Mouse (Mus musculus) neural tube, embryonic 14.5 days (tissue): ENCODE results near the gene Gm9887. TPM values are rescaled to one million over a fixed set of nuclear protein-coding genes. Genes with fewer than 3 reads are reported as not detected.
"Not testable (repeated sequence)": the region's sequence is repeated elsewhere in the genome, so short reads cannot be mapped to it uniquely, and the experiment has no call there.

ENCODE experiments used
- ATAC-seq: fragments of 200-750 bp; cut with Nextera tagmentation; 2 replicates; pipeline ENCODE4 v1.8.0; 2017; ENCODE audit warnings: low read depth, mild to moderate bottlenecking, moderate TSS enrichment, moderate library complexity
- H3K27ac ChIP-seq: fragments of 300-500 bp; sonication (generic); 2 replicates; pipeline ENCODE4 v1.5.1; 2014; ENCODE audit warnings: low read depth, mild to moderate bottlenecking, control low read depth, low read length, moderate library complexity, mixed read lengths
- H3K27me3 ChIP-seq: fragments of 300-500 bp; sonication (generic); 2 replicates; pipeline ENCODE4 v1.6.1; 2014; ENCODE audit warnings: low read length; ENCODE audit not compliant: control insufficient read depth, insufficient read depth
- H3K36me3 ChIP-seq: fragments of 300-500 bp; sonication (generic); 2 replicates; pipeline ENCODE4 v1.6.1; 2014; ENCODE audit warnings: low read length, mixed read lengths; ENCODE audit not compliant: control insufficient read depth, insufficient read depth
- H3K4me1 ChIP-seq: fragments of 300-500 bp; sonication (generic); 2 replicates; pipeline ENCODE4 v1.6.1; 2014; ENCODE audit warnings: low read length; ENCODE audit not compliant: control insufficient read depth, insufficient read depth
- H3K4me2 ChIP-seq: fragments of 300-500 bp; sonication (generic); 2 replicates; pipeline ENCODE4 v1.6.1; 2014; ENCODE audit warnings: mild to moderate bottlenecking, low read depth, low read length, control low read depth
- H3K4me3 ChIP-seq: fragments of 300-500 bp; sonication (generic); 2 replicates; pipeline ENCODE4 v1.5.1; 2014; ENCODE audit warnings: low read depth, low read length, control low read depth, mixed read lengths
- H3K9ac ChIP-seq: fragments of 300-500 bp; sonication (generic); replicated peaks from 2 replicates; pipeline ENCODE4 v1.6.1; 2014; ENCODE audit warnings: low read depth, mild to moderate bottlenecking, control low read depth, low read length, mixed read lengths
- H3K9me3 ChIP-seq: fragments of 300-500 bp; sonication (generic); 2 replicates; pipeline ENCODE4 v1.6.1; 2016; ENCODE audit warnings: low read length; ENCODE audit not compliant: control insufficient read depth
- WGBS: fragments of 180-500 bp; shearing (Covaris S2); extraction: QIAGEN DNeasy Blood & Tissue Kit; methylation state at CpG from one replicate; pipeline ENCODE4 v1.1.7; 2014; 5-methylcytosine and 5-hydroxymethylcytosine counted together
- polyA plus RNA-seq: library from polyadenylated mRNA; unstranded; fragments of >200 nt; fragmentation: Nextera tagmentation; extraction: Ambion mirVana; gene quantifications from 2 replicates; pipeline ENCODE4 v1.2.1, GENCODE M21; 2014

Gene Gm9887
- polyA plus RNA-seq, 1 experiment from 2014 or later = 1.0 TPM

- WGBS = 81% methylated on average over 7 of the region's 7 CpGs
These were observed 6.5 kb downstream of the Gm9887 start for GRCm38 (mm10) chr12:69365757-69366156.

GRCm38 (mm10) chr12:69363899-69364762, 8.1 kb downstream of the Gm9887 start:
- H3K27ac ChIP-seq = no peak overlapping the region

More at GRCm38 (mm10) chr12:69365757-69366156, 6.5 kb downstream of the Gm9887 start:
- no peak for ATAC-seq
- no peak overlapping the region for H3K9ac ChIP-seq
- no peaks in the 10 kb centered on the region for H3K27me3 ChIP-seq
- peaks cover 7% of the 10 kb centered on the region for H3K4me1 ChIP-seq
- H3K9me3 ChIP-seq = no peaks in the 10 kb centered on the region
- no peak overlapping the region for H3K4me2 ChIP-seq
- H3K36me3 ChIP-seq = no peaks in the 10 kb centered on the region
- H3K27ac ChIP-seq = no peak overlapping the region
- no peak overlapping the region for H3K4me3 ChIP-seq

GRCm38 (mm10) chr12:69363110-69363509, 9.1 kb downstream of the Gm9887 start:
- WGBS = 95% methylated on average over 7 of the region's 7 CpGs
- H3K27me3 ChIP-seq, ATAC-seq: not testable (repeated sequence)

More at GRCm38 (mm10) chr12:69363899-69364762, 8.1 kb downstream of the Gm9887 start:
- WGBS = 5% methylated on average over 32 of the region's 32 CpGs
- Histone ChIP-seq H3K9ac (peak overlapping the region; percentile 29; the same call in 1 of the 2 replicates), H3K27me3 (no peaks in the 10 kb centered on the region), H3K4me3 (peak overlapping the region; percentile 40), H3K4me1 (peaks cover 7% of the 10 kb centered on the region), H3K9me3 (no peaks in the 10 kb centered on the region), H3K36me3 (no peaks in the 10 kb centered on the region), H3K4me2 (peak overlapping the region; percentile 77)
- no peak for ATAC-seq

GRCm38 (mm10) chr12:69362388-69362787, 9.9 kb downstream of the Gm9887 start:
- Histone ChIP-seq H3K4me2 (peak overlapping the region; percentile 55; the same call in 1 of the 2 replicates), H3K9ac (no peak overlapping the region), H3K9me3 (no peaks in the 10 kb centered on the region), H3K4me1 (peaks cover 7% of the 10 kb centered on the region), H3K27me3 (no peaks in the 10 kb centered on the region), H3K27ac (no peak overlapping the region), H3K36me3 (no peaks in the 10 kb centered on the region), H3K4me3 (no peak overlapping the region)
- ATAC-seq = no peak
- 42% methylated on average over 4 of the region's 4 CpGs for WGBS

More at GRCm38 (mm10) chr12:69363110-69363509, 9.1 kb downstream of the Gm9887 start:
- H3K4me3 ChIP-seq, H3K36me3 ChIP-seq, H3K4me2 ChIP-seq, H3K9ac ChIP-seq, H3K4me1 ChIP-seq, H3K9me3 ChIP-seq, H3K27ac ChIP-seq: not testable (repeated sequence)

GRCm38 (mm10) chr12:69361919-69362318, 10.3 kb downstream of the Gm9887 start:
- peaks cover 7% of the 10 kb centered on the region for H3K4me1 ChIP-seq
- H3K9me3 ChIP-seq = no peaks in the 10 kb centered on the region
- 7% methylated on average over 10 of the region's 10 CpGs for WGBS
- H3K27ac ChIP-seq = peak overlapping the region; percentile 87
- H3K27me3 ChIP-seq = no peaks in the 10 kb centered on the region
- H3K4me3 ChIP-seq = peak overlapping the region; percentile 48
- H3K36me3 ChIP-seq = no peaks in the 10 kb centered on the region
- peak overlapping the region; percentile 55 for H3K4me2 ChIP-seq
- H3K9ac ChIP-seq = peak overlapping the region; percentile 58
- ATAC-seq = no peak

GRCm38 (mm10) chr12:69360997-69361899, 11.0 kb downstream of the Gm9887 start:
- peak overlapping the region; percentile 48 for H3K4me3 ChIP-seq
- WGBS = 1% methylated on average over 38 of the region's 50 CpGs

GRCm38 (mm10) chr12:69360655-69360996, 11.6 kb downstream of the Gm9887 start:
- 16% methylated on average over 5 of the region's 5 CpGs for WGBS
- Histone ChIP-seq H3K4me3 (no peak overlapping the region), H3K4me1 (peaks cover 10% of the 10 kb centered on the region), H3K4me2 (no peak overlapping the region), H3K9me3 (no peaks in the 10 kb centered on the region), H3K9ac (no peak overlapping the region), H3K36me3 (no peaks in the 10 kb centered on the region), H3K27me3 (no peaks in the 10 kb centered on the region), H3K27ac (no peak overlapping the region)
- ATAC-seq = peak; percentile 6

More at GRCm38 (mm10) chr12:69360997-69361899, 11.0 kb downstream of the Gm9887 start:
- Histone ChIP-seq H3K27ac (peak overlapping the region; percentile 87), H3K4me2 (peak overlapping the region; percentile 55), H3K9ac (peak overlapping the region; percentile 58)
- H3K36me3 ChIP-seq, H3K4me1 ChIP-seq, H3K9me3 ChIP-seq, H3K27me3 ChIP-seq: not testable (repeated sequence)
- peak; percentile 95 for ATAC-seq

GRCm38 (mm10) chr12:69357300-69357646, 15.0 kb downstream of the Gm9887 start:
- no peak for ATAC-seq
- no peaks in the 10 kb centered on the region for H3K27me3 ChIP-seq
- no peak overlapping the region for H3K27ac ChIP-seq
- H3K9ac ChIP-seq = 0 out of 2 replicates have a peak overlapping the region, but pooled peaks have one; percentile 22
- H3K9me3 ChIP-seq = no peaks in the 10 kb centered on the region
- H3K4me1 ChIP-seq = peaks cover 5% of the 10 kb centered on the region
- H3K4me3 ChIP-seq = peak overlapping the region; percentile 82
- peak overlapping the region; percentile 86 for H3K4me2 ChIP-seq
- peaks cover 12% of the 10 kb centered on the region for H3K36me3 ChIP-seq
- 6% methylated on average over 13 of the region's 13 CpGs for WGBS
